Mouse (Mus musculus) midbrain, embryonic 10.5 days (tissue): Measurements from ENCODE around the gene Galnt10. TPM values are rescaled to one million over a fixed set of nuclear protein-coding genes. Genes with fewer than 3 reads are reported as not detected.

Experiments used
- DNase-seq: peaks from one replicate; pipeline ENCODE4 v3.0.0-alpha.2; 2017; ENCODE audit warnings: low spot score
- H3K27ac ChIP-seq: fragments of 300-500 bp; sonication (generic); replicated peaks from 2 replicates; pipeline ENCODE4 v1.5.1; 2016; ENCODE audit warnings: mild to moderate bottlenecking
- H3K27me3 ChIP-seq: fragments of 300-500 bp; sonication (generic); 2 replicates; pipeline ENCODE4 v1.6.1; 2016; ENCODE audit warnings: low read depth, mild to moderate bottlenecking; ENCODE audit not compliant: poor library complexity, severe bottlenecking
- H3K36me3 ChIP-seq: fragments of 300-500 bp; sonication (generic); 2 replicates; pipeline ENCODE4 v1.6.1; 2016; ENCODE audit warnings: mild to moderate bottlenecking, moderate library complexity
- H3K4me1 ChIP-seq: fragments of 300-500 bp; sonication (generic); 2 replicates; pipeline ENCODE4 v1.6.1; 2016
- H3K4me3 ChIP-seq: fragments of 300-500 bp; sonication (generic); 2 replicates; pipeline ENCODE4 v1.5.1; 2016; ENCODE audit warnings: mild to moderate bottlenecking, moderate library complexity
- H3K9me3 ChIP-seq: fragments of 300-500 bp; sonication (generic); replicated peaks from 2 replicates; pipeline ENCODE4 v1.6.1; 2016; ENCODE audit warnings: mild to moderate bottlenecking
- WGBS: fragments of 180-500 bp; shearing (Covaris S2); methylation state at CpG from one replicate; pipeline ENCODE4 v1.1.7; 2016; 5-methylcytosine and 5-hydroxymethylcytosine counted together
- polyA plus RNA-seq: library from polyadenylated mRNA; unstranded; fragments of >200 nt; fragmentation: Nextera tagmentation; extraction: Ambion mirVana; gene quantifications from 2 replicates; pipeline ENCODE4 v1.2.1, GENCODE M21; 2016

Gene Galnt10
- polyA plus RNA-seq, 1 experiment from 2014 or later, result 30.7 TPM

- H3K4me3 ChIP-seq, result no peak overlapping the region
- peaks cover 35% of the 10 kb centered on the region for H3K27me3 ChIP-seq
- no peak for DNase-seq
- 0 out of 2 replicates have a peak, but pooled peaks cover 3% of the 10 kb centered on the region for H3K36me3 ChIP-seq
- no peaks in the 10 kb centered on the region for H3K9me3 ChIP-seq
- H3K27ac ChIP-seq, result peak overlapping the region; percentile 76
- peaks cover 92% of the 10 kb centered on the region for H3K4me1 ChIP-seq
- 80% methylated on average over 5 of the region's 5 CpGs for WGBS
Measured at GRCm38 (mm10) chr11:57653796-57654195, 8.6 kb downstream of the Galnt10 start.

GRCm38 (mm10) chr11:57654386-57654785, 9.1 kb downstream of the Galnt10 start:
- peak overlapping the region; percentile 76 for H3K27ac ChIP-seq
- no peak for DNase-seq
- H3K4me1 ChIP-seq, result peaks cover 87% of the 10 kb centered on the region
- H3K9me3 ChIP-seq, result no peaks in the 10 kb centered on the region
- peak overlapping the region; percentile 20 for H3K4me3 ChIP-seq
- H3K36me3 ChIP-seq, result 0 out of 2 replicates have a peak, but pooled peaks cover 3% of the 10 kb centered on the region
- H3K27me3 ChIP-seq, result peaks cover 32% of the 10 kb centered on the region
- 27% methylated on average over 4 of the region's 4 CpGs for WGBS

DNA sequence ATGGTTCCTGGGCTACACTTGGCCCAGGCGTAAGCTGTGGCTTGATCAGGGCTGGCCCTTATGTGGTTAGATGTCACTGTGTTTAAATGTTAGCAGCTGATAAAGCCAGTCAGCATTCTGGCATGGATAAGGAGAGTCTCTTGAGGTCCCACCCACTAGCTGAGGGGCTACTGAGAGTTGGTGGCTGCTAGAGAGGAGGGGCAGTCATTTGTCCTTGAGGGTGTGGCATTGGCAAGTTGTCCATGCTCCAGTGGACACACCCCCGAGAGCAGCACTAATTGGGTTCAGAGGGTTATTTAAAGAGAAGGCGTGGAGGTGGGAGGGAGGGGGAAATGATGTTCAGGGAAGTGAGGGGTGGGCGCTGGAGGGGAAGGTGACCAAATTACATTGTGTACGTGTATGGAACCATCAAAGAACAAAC, 9.7 kb downstream of the Galnt10 start:
- H3K36me3 ChIP-seq, result 0 out of 2 replicates have a peak, but pooled peaks cover 6% of the 10 kb centered on the region
- DNase-seq, result no peak
- peaks cover 82% of the 10 kb centered on the region for H3K4me1 ChIP-seq
- H3K27ac ChIP-seq, result peak overlapping the region; percentile 76
- no peaks in the 10 kb centered on the region for H3K9me3 ChIP-seq
- peaks cover 27% of the 10 kb centered on the region for H3K27me3 ChIP-seq
- peak overlapping the region; percentile 20; the same call in 1 of the 2 replicates for H3K4me3 ChIP-seq
- 32% methylated on average over 5 of the region's 5 CpGs for WGBS

- Histone ChIP-seq H3K4me3 (no peak overlapping the region), H3K9me3 (no peaks in the 10 kb centered on the region), H3K27ac (peak overlapping the region; percentile 55; the same call in 1 of the 2 replicates), H3K36me3 (0 out of 2 replicates have a peak, but pooled peaks cover 6% of the 10 kb centered on the region), H3K4me1 (peaks cover 82% of the 10 kb centered on the region), H3K27me3 (peaks cover 21% of the 10 kb centered on the region)
- DNase-seq, result no peak
- 58% methylated on average over 10 of the region's 10 CpGs for whole genome bisulfite sequencing
Measured at GRCm38 (mm10) chr11:57655669-57656325, 10.6 kb downstream of the Galnt10 start.

GRCm38 (mm10) chr11:57656602-57657275, 11.5 kb downstream of the Galnt10 start:
- no peak for DNase-seq
- H3K36me3 ChIP-seq, result 0 out of 2 replicates have a peak, but pooled peaks cover 8% of the 10 kb centered on the region
- H3K4me1 ChIP-seq, result peaks cover 74% of the 10 kb centered on the region
- peak overlapping the region; percentile 55; the same call in 1 of the 2 replicates for H3K27ac ChIP-seq
- no peak overlapping the region for H3K4me3 ChIP-seq
- 70% methylated on average over 8 of the region's 8 CpGs for WGBS
- H3K9me3 ChIP-seq, result no peaks in the 10 kb centered on the region
- H3K27me3 ChIP-seq, result peaks cover 13% of the 10 kb centered on the region

DNA sequence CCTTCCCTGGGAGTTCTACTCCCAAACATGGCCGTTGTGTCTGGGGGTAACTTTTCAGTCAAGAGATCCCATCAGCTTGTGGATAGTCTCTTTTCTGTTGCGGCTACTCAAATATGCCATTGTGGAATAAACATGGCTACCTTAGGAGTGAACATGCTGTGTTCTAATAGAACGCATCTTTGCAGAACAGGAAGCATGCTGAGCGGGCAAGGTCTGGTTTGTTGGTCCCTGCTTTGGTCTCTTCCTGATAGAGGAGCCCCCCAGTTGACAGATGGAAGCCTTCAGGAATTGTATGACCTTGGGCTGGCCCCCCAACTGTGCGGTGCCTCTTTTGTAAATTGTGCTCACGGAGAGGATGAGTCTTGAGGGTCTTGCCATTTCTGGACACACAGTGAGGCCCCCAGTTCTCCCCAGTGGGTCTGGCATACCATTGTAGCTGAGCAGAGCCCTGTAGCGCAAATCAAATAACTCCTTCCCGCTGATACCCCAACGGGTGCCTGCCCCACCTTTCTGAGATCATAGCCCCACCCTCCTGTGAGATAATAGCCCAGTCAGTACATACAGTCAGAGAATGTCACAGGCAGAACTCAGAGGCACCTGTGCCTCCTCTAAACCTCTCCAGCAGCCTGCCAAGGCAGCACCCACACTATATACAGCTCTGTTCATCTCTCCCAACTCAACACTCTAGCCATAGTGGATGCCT, 12.3 kb downstream of the Galnt10 start:
- WGBS, result 83% methylated on average over 9 of the region's 9 CpGs
- no peaks in the 10 kb centered on the region for H3K9me3 ChIP-seq
- H3K4me1 ChIP-seq, result peaks cover 71% of the 10 kb centered on the region
- peaks cover 11% of the 10 kb centered on the region for H3K27me3 ChIP-seq
- 0 out of 2 replicates have a peak, but pooled peaks cover 8% of the 10 kb centered on the region for H3K36me3 ChIP-seq
- H3K4me3 ChIP-seq, result no peak overlapping the region
- H3K27ac ChIP-seq, result no peak overlapping the region; the same call in 1 of the 2 replicates
- no peak for DNase-seq

GRCm38 (mm10) chr11:57658214-57658613, 13.0 kb downstream of the Galnt10 start:
- 92% methylated on average over 3 of the region's 3 CpGs for WGBS
- Histone ChIP-seq H3K4me1 (peaks cover 71% of the 10 kb centered on the region), H3K27me3 (peaks cover 6% of the 10 kb centered on the region), H3K9me3 (no peaks in the 10 kb centered on the region), H3K4me3 (no peak overlapping the region), H3K36me3 (0 out of 2 replicates have a peak, but pooled peaks cover 8% of the 10 kb centered on the region), H3K27ac (no peak overlapping the region)
- DNase-seq, result no peak

DNA sequence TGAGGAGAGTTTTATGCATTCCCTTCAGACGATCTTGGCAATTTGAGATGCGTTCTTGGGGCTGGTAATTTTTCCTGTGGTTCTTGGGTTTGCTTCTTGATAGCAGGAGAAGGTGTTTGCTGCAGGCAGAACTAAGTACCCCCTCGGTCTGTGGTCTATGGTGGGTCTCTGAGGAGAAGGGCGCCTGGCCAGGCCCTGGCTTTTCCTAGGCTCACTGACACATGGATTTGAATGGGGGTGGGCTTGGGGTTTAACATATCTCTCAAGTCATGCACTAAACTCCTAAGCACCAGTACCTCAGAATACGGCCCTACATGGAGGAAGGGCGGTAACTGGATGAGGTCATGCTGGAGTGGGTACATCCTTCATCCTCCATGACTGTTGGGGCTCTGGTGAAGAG, 13.5 kb downstream of the Galnt10 start:
- H3K9me3 ChIP-seq, result no peaks in the 10 kb centered on the region
- H3K27ac ChIP-seq, result no peak overlapping the region
- 94% methylated on average over 6 of the region's 6 CpGs for WGBS
- no peak overlapping the region for H3K4me3 ChIP-seq
- H3K27me3 ChIP-seq, result 0 out of 2 replicates have a peak, but pooled peaks cover under 1% of the 10 kb centered on the region
- peaks cover 70% of the 10 kb centered on the region for H3K4me1 ChIP-seq
- 0 out of 2 replicates have a peak, but pooled peaks cover 8% of the 10 kb centered on the region for H3K36me3 ChIP-seq
- DNase-seq, result no peak

GRCm38 (mm10) chr11:57660156-57660555, 14.9 kb downstream of the Galnt10 start:
- no peaks in the 10 kb centered on the region for H3K9me3 ChIP-seq
- H3K4me1 ChIP-seq, result peaks cover 56% of the 10 kb centered on the region
- no peak overlapping the region for H3K4me3 ChIP-seq
- 0 out of 2 replicates have a peak, but pooled peaks cover 8% of the 10 kb centered on the region for H3K36me3 ChIP-seq
- DNase-seq, result no peak
- H3K27me3 ChIP-seq, result no peaks in the 10 kb centered on the region
- WGBS, result 92% methylated on average over 4 of the region's 4 CpGs
- H3K27ac ChIP-seq, result no peak overlapping the region

DNA sequence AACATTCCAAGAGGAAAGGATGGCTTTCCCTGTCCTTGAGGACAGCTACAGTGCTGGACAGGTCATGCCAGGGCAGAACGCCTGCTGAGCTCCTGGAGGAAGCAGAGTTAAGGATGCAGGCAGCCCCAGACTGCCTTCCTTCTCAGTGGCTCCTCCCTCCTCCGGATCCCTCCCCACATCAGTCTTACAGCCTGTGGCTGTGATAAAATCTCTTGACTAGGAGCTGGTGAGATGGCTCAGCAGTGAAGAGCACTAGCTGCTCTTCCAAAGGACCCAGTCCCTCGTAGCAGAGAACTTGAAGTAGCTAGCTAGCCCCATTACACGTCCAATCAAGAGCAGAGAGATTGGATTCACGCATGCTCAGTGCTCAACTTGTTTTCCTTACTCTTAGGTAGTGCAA, 15.6 kb downstream of the Galnt10 start:
- no peak for DNase-seq
- WGBS, result 64% methylated on average over 5 of the region's 5 CpGs
- Histone ChIP-seq H3K27ac (no peak overlapping the region), H3K36me3 (0 out of 2 replicates have a peak, but pooled peaks cover 8% of the 10 kb centered on the region), H3K4me1 (peaks cover 49% of the 10 kb centered on the region), H3K9me3 (no peaks in the 10 kb centered on the region), H3K27me3 (no peaks in the 10 kb centered on the region), H3K4me3 (no peak overlapping the region)

DNA sequence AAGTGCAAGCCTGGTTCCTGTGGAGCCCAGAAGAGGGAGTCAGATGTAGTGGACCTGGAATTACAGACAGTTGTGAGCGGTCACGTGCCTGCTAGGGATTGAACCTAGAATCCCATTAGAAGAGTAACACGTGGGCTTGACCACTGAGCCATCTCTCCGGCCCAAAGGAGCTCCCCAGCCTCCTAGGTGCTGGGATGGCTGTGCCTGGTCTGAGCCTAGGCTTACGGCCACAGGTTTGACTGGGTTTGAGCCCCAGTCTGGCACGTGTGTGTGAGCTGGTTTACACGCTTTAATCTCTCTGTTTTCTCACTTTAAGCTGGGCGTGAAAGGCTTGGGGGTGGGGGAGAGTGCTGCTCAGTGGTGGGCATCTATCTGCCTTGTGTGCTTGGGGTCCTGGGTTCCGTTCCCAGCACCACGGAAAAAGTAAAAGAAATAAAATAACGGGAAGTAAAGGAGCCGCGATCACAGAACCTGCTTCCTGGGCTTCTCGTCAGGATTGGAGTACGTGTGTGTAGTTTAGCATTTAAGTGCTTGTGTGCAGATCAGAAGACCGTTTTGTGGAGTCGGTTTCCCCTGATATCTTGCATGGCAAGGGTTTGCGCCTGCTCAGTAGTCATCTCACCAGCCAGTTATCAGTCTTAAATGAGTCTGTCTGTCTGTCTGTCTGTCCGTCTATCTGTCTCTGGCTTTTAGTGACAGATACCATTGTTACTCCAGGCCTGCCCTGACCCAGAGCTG, 16.4 kb downstream of the Galnt10 start:
- WGBS, result 90% methylated on average over 19 of the region's 19 CpGs
- H3K4me3 ChIP-seq, result no peak overlapping the region
- H3K27me3 ChIP-seq, result no peaks in the 10 kb centered on the region
- H3K4me1 ChIP-seq, result peaks cover 41% of the 10 kb centered on the region
- H3K9me3 ChIP-seq, result no peaks in the 10 kb centered on the region
- no peak for DNase-seq
- 0 out of 2 replicates have a peak, but pooled peaks cover 8% of the 10 kb centered on the region for H3K36me3 ChIP-seq
- H3K27ac ChIP-seq, result 0 out of 2 replicates have a peak overlapping the region, but pooled peaks have one; percentile 42

DNA sequence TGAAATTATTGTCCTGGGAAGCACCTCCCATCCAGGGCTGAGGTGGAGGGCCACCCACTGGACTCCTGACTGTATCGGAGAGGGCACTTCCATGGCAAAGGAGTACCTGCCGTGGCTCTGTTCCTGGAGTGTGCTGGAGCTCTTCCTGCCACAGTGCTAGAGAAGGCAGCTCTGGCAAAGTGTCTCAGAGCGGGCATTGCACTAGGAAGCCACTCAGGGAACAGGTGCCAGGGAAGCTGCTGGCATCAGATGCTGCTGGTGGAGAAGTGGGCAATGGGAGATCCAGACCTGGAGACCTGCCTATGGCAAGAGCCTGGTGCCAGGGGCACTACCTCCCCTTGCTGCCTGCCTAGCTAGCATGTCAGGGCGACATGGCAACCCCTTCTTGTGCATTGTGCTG, 17.0 kb downstream of the Galnt10 start:
- no peaks in the 10 kb centered on the region for H3K27me3 ChIP-seq
- WGBS, result 88% methylated on average over 4 of the region's 4 CpGs
- H3K4me1 ChIP-seq, result peaks cover 36% of the 10 kb centered on the region
- no peak for DNase-seq
- 0 out of 2 replicates have a peak overlapping the region, but pooled peaks have one; percentile 42 for H3K27ac ChIP-seq
- no peaks in the 10 kb centered on the region for H3K9me3 ChIP-seq
- H3K4me3 ChIP-seq, result no peak overlapping the region
- H3K36me3 ChIP-seq, result 0 out of 2 replicates have a peak, but pooled peaks cover 8% of the 10 kb centered on the region
